Mouse (Mus musculus): Measurements from ENCODE around the gene Prkg2. TPM values are rescaled to one million over a fixed set of nuclear protein-coding genes. Genes with fewer than 3 reads are reported as not detected.

Gene Prkg2
- polyA plus RNA-seq, 2 experiments, result 0.01 TPM; not detected in 1

DNA sequence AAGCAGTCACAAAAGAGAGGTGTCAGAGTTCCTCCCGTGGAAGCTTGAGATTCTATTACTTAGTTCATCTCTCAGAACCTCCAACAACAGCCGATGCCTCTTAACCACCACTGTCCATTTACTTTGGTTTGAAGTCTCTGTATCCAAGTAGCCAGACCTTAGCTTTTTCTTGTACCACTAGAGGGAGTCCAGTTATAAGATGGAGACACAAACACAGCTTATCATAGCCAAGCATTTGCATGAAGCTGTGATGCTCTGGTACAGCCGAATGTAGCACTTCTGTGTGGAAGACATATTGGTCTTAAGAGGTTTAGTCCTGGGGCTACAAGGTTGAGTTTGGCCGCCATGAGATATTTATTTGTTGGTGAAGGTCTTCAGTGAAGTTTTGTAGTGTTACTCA lies 134.8 kb downstream of the Prkg2 start:
- DNase-seq (ENCODE audit: low read depth in 3 of 3, low spot score in 3 of 3) (no peak), ATAC-seq (ENCODE audit: insufficient read depth) (no peak)
- H3K4me2 ChIP-seq (ENCODE audit: low read depth), result no peak overlapping the region
- H3K4me3 ChIP-seq (ENCODE audit: insufficient read depth in 1 of 2, low read depth in 2 of 2, low read length in 2 of 2), result no peak overlapping the region
- H3K9ac ChIP-seq (replicated peaks), result no peak overlapping the region
- H3K9me3 ChIP-seq (ENCODE audit: control insufficient read depth, low read length), result no peaks in the 10 kb centered on the region
- no peaks in the 10 kb centered on the region for H3K4me1 ChIP-seq (replicated peaks; ENCODE audit: control insufficient read depth in 2 of 2, insufficient read depth in 2 of 2, low read length in 1 of 2)
- no peak overlapping the region for H3K27ac ChIP-seq
- H3K36me3 ChIP-seq (replicated peaks; ENCODE audit: control insufficient read depth, insufficient read depth, low read depth), result no peaks in the 10 kb centered on the region
- WGBS (ENCODE audit: insufficient replicate concordance), result 58% methylated on average over 4 of the region's 4 CpGs
- H3K27me3 ChIP-seq (ENCODE audit: control insufficient read depth, insufficient read depth, low read length), result no peaks in the 10 kb centered on the region
- TF ChIP-seq CTCF (IDR thresholded peaks at IDR 0.05; ENCODE audit: low read depth) (no peak), EP300 (IDR thresholded peaks at IDR 0.05; ENCODE audit: low read depth) (no peak)

DNA sequence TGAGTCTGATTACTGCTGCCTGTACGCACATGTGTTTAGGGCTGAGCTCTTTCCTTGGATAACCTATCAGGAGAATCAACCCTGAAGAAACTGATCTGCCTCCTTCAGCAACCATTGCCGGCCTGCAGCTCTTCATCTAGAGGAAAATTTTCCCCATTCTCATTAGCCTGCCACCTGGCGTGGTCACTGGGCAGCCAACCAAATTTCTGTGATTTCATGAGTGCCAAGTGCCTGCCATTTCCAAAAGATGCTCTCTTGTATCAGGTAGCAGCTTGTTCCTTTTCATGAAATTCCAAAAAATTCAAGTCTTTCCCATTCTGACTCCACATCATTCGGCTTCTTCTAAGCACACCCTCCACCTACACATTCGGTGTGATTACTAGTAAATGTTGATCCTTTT lies 136.2 kb downstream of the Prkg2 start:
- Histone ChIP-seq H3K9ac (replicated peaks) (no peak overlapping the region), H3K4me3 (ENCODE audit: insufficient read depth in 1 of 2, low read depth in 2 of 2, low read length in 2 of 2) (no peak overlapping the region), H3K4me2 (ENCODE audit: low read depth) (no peak overlapping the region), H3K36me3 (replicated peaks; ENCODE audit: control insufficient read depth, insufficient read depth, low read depth) (no peaks in the 10 kb centered on the region), H3K4me1 (replicated peaks; ENCODE audit: control insufficient read depth in 2 of 2, insufficient read depth in 2 of 2, low read length in 1 of 2) (no peaks in the 10 kb centered on the region), H3K27ac (no peak overlapping the region), H3K27me3 (ENCODE audit: control insufficient read depth, insufficient read depth, low read length) (no peaks in the 10 kb centered on the region), H3K9me3 (ENCODE audit: control insufficient read depth, low read length) (no peaks in the 10 kb centered on the region)
- ATAC-seq (ENCODE audit: insufficient read depth) (no peak), DNase-seq (ENCODE audit: low read depth in 3 of 3, low spot score in 3 of 3) (no peak)
- 57% methylated on average over 5 of the region's 5 CpGs for WGBS (ENCODE audit: insufficient replicate concordance)
- no peak for TF ChIP-seq CTCF (IDR thresholded peaks at IDR 0.05; ENCODE audit: low read depth)
- no peak for TF ChIP-seq EP300 (IDR thresholded peaks at IDR 0.05; ENCODE audit: low read depth)

DNA sequence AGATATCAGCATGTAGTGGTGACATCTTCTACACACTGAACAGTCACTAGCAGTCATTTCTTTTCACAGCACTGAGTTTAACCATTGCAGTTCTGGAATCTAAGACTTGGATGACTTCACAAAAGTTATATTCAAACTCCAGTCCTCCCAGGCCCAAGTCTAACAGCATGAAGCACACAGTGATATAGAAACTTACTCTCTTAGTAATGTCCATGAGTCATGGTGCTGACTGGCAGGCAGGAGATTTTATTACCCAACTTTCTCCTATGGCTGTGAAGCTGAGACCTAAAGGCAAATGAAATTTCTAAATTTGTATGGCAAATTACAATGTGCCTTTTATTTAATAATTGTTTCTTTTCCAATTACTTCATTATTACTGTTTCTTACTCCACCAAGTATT lies 139.2 kb downstream of the Prkg2 start:
- no peak for TF ChIP-seq CTCF (IDR thresholded peaks at IDR 0.05; ENCODE audit: low read depth)
- H3K4me1 ChIP-seq (replicated peaks; ENCODE audit: control insufficient read depth in 2 of 2, insufficient read depth in 2 of 2, low read length in 1 of 2), result no peaks in the 10 kb centered on the region
- no peaks in the 10 kb centered on the region for H3K27me3 ChIP-seq (ENCODE audit: control insufficient read depth, insufficient read depth, low read length)

DNA sequence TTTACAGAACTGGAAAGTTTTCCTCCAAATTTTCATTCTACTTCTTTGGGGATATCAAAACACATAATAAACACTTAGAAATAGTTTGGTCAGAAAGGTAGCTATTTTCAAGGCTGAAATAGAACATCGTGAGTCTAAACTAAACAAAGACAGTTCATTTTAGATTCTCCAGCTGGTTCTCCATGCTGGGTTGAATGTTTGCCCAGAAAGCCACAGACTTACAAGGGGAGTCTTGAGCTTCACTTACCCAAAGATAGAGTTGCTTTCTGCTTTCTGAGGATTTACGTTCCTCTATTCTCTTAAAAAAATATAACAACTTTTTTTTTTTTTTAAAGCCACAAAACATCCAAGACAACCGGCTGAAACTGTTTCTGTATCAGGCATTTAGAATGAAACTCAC lies 142.9 kb downstream of the Prkg2 start:
- no peaks in the 10 kb centered on the region for H3K4me1 ChIP-seq (replicated peaks; ENCODE audit: control insufficient read depth in 2 of 2, insufficient read depth in 2 of 2, low read length in 1 of 2)
- TF ChIP-seq EP300 (IDR thresholded peaks at IDR 0.05; ENCODE audit: low read depth) (no peak), CTCF (IDR thresholded peaks at IDR 0.05; ENCODE audit: low read depth) (no peak)
- H3K36me3 ChIP-seq (replicated peaks; ENCODE audit: control insufficient read depth, insufficient read depth, low read depth), result no peaks in the 10 kb centered on the region
- H3K4me3 ChIP-seq (ENCODE audit: insufficient read depth in 1 of 2, low read depth in 2 of 2, low read length in 2 of 2), result no peak overlapping the region
- H3K4me2 ChIP-seq (ENCODE audit: low read depth), result no peak overlapping the region
- ATAC-seq (ENCODE audit: insufficient read depth) (no peak), DNase-seq (ENCODE audit: low read depth in 3 of 3, low spot score in 3 of 3) (no peak)
- no peaks in the 10 kb centered on the region for H3K27me3 ChIP-seq (ENCODE audit: control insufficient read depth, insufficient read depth, low read length)
- H3K27ac ChIP-seq, result no peak overlapping the region
- no peaks in the 10 kb centered on the region for H3K9me3 ChIP-seq (ENCODE audit: control insufficient read depth, low read length)
- 64% methylated on average over 3 of the region's 3 CpGs for WGBS (ENCODE audit: insufficient replicate concordance)
- no peak overlapping the region for H3K9ac ChIP-seq (replicated peaks)

More for the DNA sequence above, 139.2 kb downstream of the Prkg2 start:
- ATAC-seq (ENCODE audit: insufficient read depth) (no peak), DNase-seq (ENCODE audit: low read depth in 3 of 3, low spot score in 3 of 3) (no peak)
- no peak overlapping the region for H3K4me3 ChIP-seq (ENCODE audit: insufficient read depth in 1 of 2, low read depth in 2 of 2, low read length in 2 of 2)
- no peaks in the 10 kb centered on the region for H3K36me3 ChIP-seq (replicated peaks; ENCODE audit: control insufficient read depth, insufficient read depth, low read depth)
- H3K27ac ChIP-seq, result no peak overlapping the region
- no peak overlapping the region for H3K4me2 ChIP-seq (ENCODE audit: low read depth)
- no peak overlapping the region for H3K9ac ChIP-seq (replicated peaks)
- no peaks in the 10 kb centered on the region for H3K9me3 ChIP-seq (ENCODE audit: control insufficient read depth, low read length)

DNA sequence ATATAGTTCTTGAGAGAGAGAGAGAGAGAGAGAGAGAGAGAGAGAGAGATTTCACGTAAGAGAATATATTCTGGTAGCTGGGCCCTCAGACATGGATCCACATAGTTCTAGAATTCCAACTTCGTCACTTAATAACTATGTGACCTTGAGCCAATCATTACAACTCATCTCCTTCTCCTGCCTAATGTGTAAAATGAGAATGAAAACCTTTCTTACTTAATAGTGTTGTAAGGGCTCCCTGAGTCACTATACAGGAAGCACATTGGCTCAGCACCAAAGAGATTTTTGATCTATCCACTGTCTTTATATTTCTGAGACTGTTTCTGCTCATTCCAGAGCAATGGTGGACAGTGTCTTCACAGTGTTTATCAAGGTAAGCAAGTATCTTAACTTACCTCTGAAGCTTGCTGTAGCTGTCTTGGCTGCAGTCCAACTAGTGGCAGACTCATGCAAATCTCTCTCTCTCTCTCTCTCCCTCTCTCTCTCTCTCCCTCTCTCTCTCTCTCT lies 146.6 kb downstream of the Prkg2 start:
- no peak for TF ChIP-seq CTCF (IDR thresholded peaks at IDR 0.05; ENCODE audit: low read depth)
- TF ChIP-seq EP300 (IDR thresholded peaks at IDR 0.05; ENCODE audit: low read depth), result no peak
- Histone ChIP-seq H3K9ac (replicated peaks) (no peak overlapping the region), H3K4me2 (ENCODE audit: low read depth) (no peak overlapping the region), H3K9me3 (ENCODE audit: control insufficient read depth, low read length) (no peaks in the 10 kb centered on the region), H3K27me3 (ENCODE audit: control insufficient read depth, insufficient read depth, low read length) (no peaks in the 10 kb centered on the region), H3K36me3 (replicated peaks; ENCODE audit: control insufficient read depth, insufficient read depth, low read depth) (no peaks in the 10 kb centered on the region), H3K4me1 (replicated peaks; ENCODE audit: control insufficient read depth in 2 of 2, insufficient read depth in 2 of 2, low read length in 1 of 2) (no peaks in the 10 kb centered on the region), H3K27ac (no peak overlapping the region), H3K4me3 (ENCODE audit: insufficient read depth in 1 of 2, low read depth in 2 of 2, low read length in 2 of 2) (no peak overlapping the region)
- WGBS (ENCODE audit: insufficient replicate concordance), result 43% methylated on average over 2 of the region's 2 CpGs
- DNase-seq (ENCODE audit: low read depth in 3 of 3, low spot score in 3 of 3) (no peak), ATAC-seq (ENCODE audit: insufficient read depth) (no peak)

Measured in liver, embryonic 14.5 days (tissue).